Mouse (Mus musculus) left cerebral cortex, adult 2 months (tissue): ENCODE results near the gene Sipa1l2. TPM values are rescaled to one million over a fixed set of nuclear protein-coding genes. Genes with fewer than 3 reads are reported as not detected.
"Not testable (repeated sequence)": the region's sequence is repeated elsewhere in the genome, so short reads cannot be mapped to it uniquely, and the experiment has no call there.

Experiments
- DNase-seq, 2 experiments: peaks; one replicate each; pipeline ENCODE4 v3.0.0; 2021 to 2022; ENCODE audit warnings: low spot score in 2 of 2, mixed read lengths in 1 of 2; ENCODE audit errors: extremely low spot score in 1 of 2
- H3K27ac ChIP-seq: fragments of 200-600 bp; 2 replicates; pipeline ENCODE4 v1.8.1; 2022
- H3K4me3 ChIP-seq: fragments of 200-600 bp; 2 replicates; pipeline ENCODE4 v1.8.1; 2022
- CTCF ChIP-seq: fragments of 200-600 bp; IDR thresholded peaks from 2 replicates; pipeline ENCODE4 v1.8.1; 2022; ENCODE audit warnings: antibody characterized with exemption, mild to moderate bottlenecking, moderate library complexity
- intact Hi-C: fragments of 180-260 bp; cut with DNase I; formaldehyde crosslinking; loops from one replicate; pipeline ENCODE4 v1.15.1; 2025
- total RNA-seq, 2 experiments: library from RNA; stranded (reverse); gene quantifications; 2 replicates each; pipeline ENCODE4 v1.2.3; 2021

Sipa1l2 gene
- total RNA-seq, 2 experiments from 2014 or later = 44.1 to 47.9 TPM

DNA sequence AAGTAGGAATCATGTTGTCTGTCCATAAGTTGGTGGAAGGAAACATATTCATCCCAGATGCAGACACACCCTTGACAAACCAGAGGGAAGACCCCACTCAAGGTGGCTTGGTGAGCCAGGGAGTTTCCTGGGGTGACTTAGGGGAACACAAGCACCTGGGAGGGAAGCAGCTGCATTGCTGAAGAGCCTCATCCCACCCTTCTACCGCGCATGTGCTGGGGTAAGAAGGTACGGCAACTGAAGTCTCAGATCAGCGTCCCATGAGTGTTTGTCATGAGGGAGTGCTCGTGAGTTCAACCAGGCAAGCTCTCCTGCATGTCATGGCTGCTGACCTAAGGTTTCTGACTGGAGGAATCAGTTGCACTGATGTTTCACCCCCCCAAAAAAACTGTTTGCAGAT lies 138.8 kb downstream of the Sipa1l2 start:
- no peak overlapping the region for H3K4me3 ChIP-seq
- intact Hi-C loops = no loop called here
- TF ChIP-seq CTCF = no peak
- no peak for DNase-seq
- H3K27ac ChIP-seq = no peak overlapping the region

DNA sequence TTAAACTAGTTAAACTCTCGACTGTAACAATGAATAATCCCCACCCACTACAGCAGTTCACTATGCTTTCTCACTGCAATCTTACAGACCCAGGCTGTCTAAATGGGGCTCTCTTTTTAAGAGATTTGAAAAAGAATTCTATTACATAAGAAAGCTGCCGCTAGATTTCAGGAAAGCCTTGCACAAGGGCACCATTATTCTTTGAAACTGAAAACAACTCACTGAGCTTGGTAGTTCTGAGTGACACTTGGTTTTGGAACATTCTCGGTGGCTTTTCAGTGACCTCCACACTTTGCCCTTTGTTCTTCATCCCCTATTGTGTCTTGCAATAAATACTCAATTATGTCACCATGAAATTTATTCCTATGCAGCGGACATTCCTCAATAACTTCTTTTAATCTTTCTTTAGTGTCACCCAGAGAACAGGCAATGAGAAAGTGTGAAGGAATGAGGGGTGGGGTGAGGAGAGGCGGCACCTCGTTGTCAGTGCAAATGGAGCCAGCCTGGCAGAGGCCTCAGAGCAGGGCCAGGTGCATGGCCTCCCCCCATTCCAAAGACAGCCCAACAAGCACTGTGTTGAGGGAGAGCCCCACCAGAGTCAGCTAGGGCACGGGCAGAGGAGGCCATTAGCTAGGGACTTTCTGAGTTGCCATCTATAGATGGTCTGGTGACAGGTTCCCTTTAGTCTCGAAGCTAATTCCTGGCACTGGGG lies 140.5 kb downstream of the Sipa1l2 start:
- intact Hi-C loops = no loop called here
- no peak for TF ChIP-seq CTCF
- DNase-seq = no peak
- Histone ChIP-seq H3K4me3 (no peak overlapping the region), H3K27ac (peak overlapping the region; percentile 56)

GRCm38 (mm10) chr8:125423861-125424260 lies 145.7 kb downstream of the Sipa1l2 start:
- H3K27ac ChIP-seq = no peak overlapping the region
- intact Hi-C loops = no loop called here

DNA sequence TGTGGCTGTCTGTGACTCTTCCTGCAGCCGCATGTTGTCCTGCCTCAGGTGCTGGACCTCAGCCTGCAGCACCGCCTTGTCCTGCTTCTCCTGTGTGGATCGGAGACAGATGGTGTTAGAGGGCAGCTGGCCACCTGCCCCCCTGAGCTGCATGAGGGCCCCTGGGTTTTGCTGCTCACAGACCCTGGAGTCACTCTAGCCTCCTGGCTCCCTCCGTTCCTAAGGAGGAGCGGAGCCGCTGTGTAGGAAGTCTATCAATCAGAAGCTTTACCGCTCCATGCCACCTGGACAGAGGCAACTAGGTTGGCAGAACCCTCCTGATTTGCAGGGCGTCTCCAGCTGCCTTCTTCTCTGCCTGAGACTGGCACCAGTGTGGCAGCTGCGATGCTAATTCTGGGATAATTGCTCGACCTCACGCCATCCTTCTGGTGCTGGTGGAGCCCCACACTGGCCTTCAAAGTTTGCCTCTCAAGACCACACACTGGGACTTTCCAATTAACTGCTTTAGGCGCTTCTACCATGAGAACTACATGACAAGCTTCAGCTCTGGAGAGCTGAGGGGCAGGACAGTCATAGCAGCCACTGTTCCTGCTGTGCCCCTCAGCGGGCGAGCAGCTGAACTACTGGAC lies 150.3 kb downstream of the Sipa1l2 start:
- intact Hi-C loops = no loop called here
- no peak for DNase-seq
- Histone ChIP-seq H3K27ac (no peak overlapping the region), H3K4me3 (no peak overlapping the region)
- no peak for TF ChIP-seq CTCF

More at GRCm38 (mm10) chr8:125423861-125424260, 145.7 kb downstream of the Sipa1l2 start:
- DNase-seq = no peak
- no peak overlapping the region for H3K4me3 ChIP-seq
- TF ChIP-seq CTCF = no peak

- H3K27ac ChIP-seq = no peak overlapping the region
- DNase-seq = peak in 1 of 2 experiments; percentile 36
- TF ChIP-seq CTCF = no peak
- intact Hi-C loops = no loop called here
- no peak overlapping the region for H3K4me3 ChIP-seq
Measured at GRCm38 (mm10) chr8:125416146-125416545, 153.5 kb downstream of the Sipa1l2 start.

DNA sequence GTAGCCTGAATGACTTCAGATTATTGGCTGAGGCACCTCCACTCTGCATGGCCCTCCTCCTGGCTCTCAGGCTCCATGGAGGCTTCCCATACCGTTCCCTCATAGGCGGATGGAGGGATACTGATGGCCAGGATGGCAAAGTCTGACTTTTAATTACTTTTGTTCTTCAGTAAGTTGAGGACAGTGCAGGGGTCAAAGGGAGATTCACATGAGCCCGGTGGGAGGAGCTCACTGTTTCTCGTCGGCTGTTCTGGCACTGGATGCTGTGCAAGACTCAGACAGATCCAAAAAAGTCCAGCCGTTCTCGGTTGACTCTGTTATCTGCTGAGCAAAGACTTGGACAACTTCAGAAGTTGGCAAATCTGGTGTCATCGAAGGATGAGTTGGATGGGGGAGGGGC lies 155.0 kb downstream of the Sipa1l2 start:
- Histone ChIP-seq H3K27ac (no peak overlapping the region), H3K4me3 (no peak overlapping the region)
- no peak for TF ChIP-seq CTCF
- no peak for DNase-seq
- intact Hi-C loops = no loop called here

- TF ChIP-seq CTCF = no peak
- no peak for DNase-seq
- intact Hi-C loops = no loop called here
- Histone ChIP-seq H3K27ac (no peak overlapping the region), H3K4me3 (no peak overlapping the region)
Measured at GRCm38 (mm10) chr8:125413001-125413909, 156.4 kb downstream of the Sipa1l2 start.

DNA sequence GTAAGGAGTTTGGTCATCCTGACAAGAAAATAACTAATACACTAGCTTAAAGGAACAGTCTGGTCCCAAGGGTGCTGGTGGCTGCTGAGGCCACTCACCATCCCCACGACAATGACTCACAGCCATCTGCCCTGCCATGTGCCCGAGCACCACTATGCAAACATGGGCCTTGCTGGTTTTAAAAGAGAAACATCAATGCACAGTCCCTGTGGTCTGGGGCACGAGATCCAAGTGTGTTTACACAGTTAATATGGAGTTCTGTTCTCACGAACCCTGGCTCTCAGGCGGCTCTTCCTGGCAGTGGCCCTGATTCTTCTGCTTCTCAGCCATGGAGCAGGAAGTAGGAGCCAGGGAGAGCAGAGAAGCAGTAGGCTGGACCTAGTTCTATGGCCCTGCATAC lies 159.0 kb downstream of the Sipa1l2 start:
- Histone ChIP-seq H3K27ac (no peak overlapping the region), H3K4me3 (no peak overlapping the region)
- no peak for TF ChIP-seq CTCF
- no peak for DNase-seq
- intact Hi-C loops = no loop called here

- intact Hi-C loops = no loop called here
- TF ChIP-seq CTCF = no peak
- DNase-seq = no peak
- H3K27ac ChIP-seq = no peak overlapping the region
- no peak overlapping the region for H3K4me3 ChIP-seq
Measured at GRCm38 (mm10) chr8:125407672-125408071, 161.9 kb downstream of the Sipa1l2 start.

- no peak overlapping the region for H3K4me3 ChIP-seq
- H3K27ac ChIP-seq = no peak overlapping the region
- no peak for TF ChIP-seq CTCF
- DNase-seq = no peak
- intact Hi-C loops = no loop called here
Measured at GRCm38 (mm10) chr8:125406453-125406852, 163.2 kb downstream of the Sipa1l2 start.

DNA sequence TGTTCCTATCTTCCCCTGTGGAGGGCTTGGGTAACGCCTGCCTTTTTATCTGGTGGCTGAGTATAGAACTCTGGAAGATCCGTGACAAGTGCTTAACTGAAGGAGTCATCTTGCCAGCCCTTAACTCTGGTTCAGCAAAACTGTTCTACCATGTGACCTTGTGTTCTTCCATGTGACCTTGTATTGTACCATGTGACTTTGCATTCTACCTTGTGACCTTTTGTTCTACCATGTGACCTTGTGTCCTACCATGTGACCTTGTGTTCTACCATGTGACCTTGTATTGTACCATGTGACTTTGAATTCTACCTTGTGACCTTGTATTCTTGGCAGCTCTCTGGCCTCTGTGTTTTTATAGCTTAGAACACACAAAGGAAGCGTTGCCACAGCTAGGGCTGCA lies 168.3 kb downstream of the Sipa1l2 start:
- no peak for DNase-seq
- no peak for TF ChIP-seq CTCF
- H3K27ac ChIP-seq = no peak overlapping the region
- intact Hi-C loops = no loop called here
- H3K4me3 ChIP-seq = no peak overlapping the region

DNA sequence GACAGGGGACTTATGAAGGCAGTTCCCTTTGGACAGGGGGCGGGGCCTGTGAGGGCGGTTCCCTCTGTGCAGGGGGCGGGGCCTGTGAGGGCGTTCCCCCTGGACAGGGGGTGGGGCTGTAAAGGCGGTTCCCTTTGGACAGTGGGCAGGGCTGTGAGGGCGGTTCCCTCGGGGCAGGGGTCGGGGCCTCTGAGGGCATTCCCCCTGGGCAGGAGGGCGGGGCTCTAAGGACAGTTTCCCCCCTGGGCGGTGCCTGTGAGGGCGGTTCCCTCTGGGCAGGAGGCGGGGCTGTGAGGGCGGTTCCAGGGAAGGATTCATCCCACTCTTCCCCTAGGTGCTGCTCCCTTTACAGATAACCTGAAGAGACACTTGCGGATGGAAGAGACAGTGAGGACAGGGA lies 171.6 kb downstream of the Sipa1l2 start:
- intact Hi-C loops = no loop called here
- Histone ChIP-seq H3K4me3 (no peak overlapping the region), H3K27ac (no peak overlapping the region)
- DNase-seq = no peak
- TF ChIP-seq CTCF = no peak

- intact Hi-C loops, DNase-seq, H3K27ac ChIP-seq: not testable (repeated sequence)
Measured at GRCm38 (mm10) chr8:125395682-125396081, 173.9 kb downstream of the Sipa1l2 start.

More at GRCm38 (mm10) chr8:125395682-125396081, 173.9 kb downstream of the Sipa1l2 start:
- not testable (repeated sequence) for H3K4me3 ChIP-seq
